Mouse (Mus musculus) myocyte (in vitro differentiated cells): ENCODE data around the gene Pard3.

Source experiments
- CEBPB ChIP-seq: IDR thresholded peaks from 2 replicates; pipeline ENCODE4 v1.6.1; 2011; ENCODE audit warnings: mild to moderate bottlenecking, moderate library complexity; ENCODE audit not compliant: poor library complexity, insufficient read depth, severe bottlenecking
- E2F4 ChIP-seq: IDR thresholded peaks from one replicate; pipeline ENCODE4 v1.6.1; 2011; ENCODE audit warnings: mild to moderate bottlenecking, control low read depth, moderate library complexity; ENCODE audit not compliant: insufficient read depth
- MAX ChIP-seq: IDR thresholded peaks from one replicate; pipeline ENCODE4 v1.6.1; 2011; ENCODE audit warnings: low read depth, mild to moderate bottlenecking, control low read depth
- MYOD1 ChIP-seq, 3 experiments: IDR thresholded peaks; one replicate each; pipeline ENCODE4 v1.6.1; 2011; ENCODE audit warnings: control low read depth in 2 of 3, low read depth in 2 of 3, mild to moderate bottlenecking in 2 of 3, moderate library complexity in 1 of 3; ENCODE audit not compliant: insufficient read length in 2 of 3, control insufficient read depth in 1 of 3
- POLR2A ChIP-seq: IDR thresholded peaks from one replicate; pipeline ENCODE4 v1.6.1; 2011; ENCODE audit warnings: low read depth, mild to moderate bottlenecking, control low read depth, moderate library complexity; ENCODE audit not compliant: insufficient read length
- REST ChIP-seq: IDR thresholded peaks from one replicate; pipeline ENCODE4 v1.6.1; 2011; ENCODE audit warnings: mild to moderate bottlenecking, control low read depth, moderate library complexity; ENCODE audit not compliant: insufficient read depth, insufficient read length
- TCF12 ChIP-seq: IDR thresholded peaks from one replicate; pipeline ENCODE4 v1.6.1; 2011; ENCODE audit warnings: mild to moderate bottlenecking, control low read depth; ENCODE audit not compliant: poor library complexity, insufficient read depth, severe bottlenecking
- TCF3 ChIP-seq: IDR thresholded peaks from one replicate; pipeline ENCODE4 v1.6.1; 2011; ENCODE audit warnings: low read depth, control low read depth; ENCODE audit not compliant: insufficient read length
- USF1 ChIP-seq: IDR thresholded peaks from one replicate; pipeline ENCODE4 v1.6.1; 2011; ENCODE audit warnings: low read depth, mild to moderate bottlenecking, control low read depth, moderate library complexity

DNA sequence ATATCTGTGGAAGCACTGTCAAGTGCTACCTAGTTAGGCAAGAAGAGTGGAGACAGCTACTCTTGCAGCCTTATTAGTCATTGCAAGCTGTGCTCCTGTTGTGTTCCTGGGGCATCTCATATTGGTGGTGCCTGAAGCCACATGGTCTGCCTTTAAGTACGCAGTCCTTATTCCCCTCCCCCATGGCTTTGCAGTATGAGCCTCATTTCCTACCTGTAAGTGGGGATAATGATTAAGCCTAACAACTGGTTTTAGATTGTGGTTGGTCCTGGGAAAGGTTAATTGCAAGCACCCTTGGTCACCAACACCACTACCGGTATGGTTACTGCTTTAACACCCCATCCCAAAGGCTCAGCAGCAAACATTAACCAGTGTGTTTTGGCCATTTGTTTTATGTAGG is 104.8 kb downstream of the Pard3 start:
- TF ChIP-seq POLR2A = no peak
- TF ChIP-seq TCF3 = no peak
- no peak for TF ChIP-seq TCF12
- TF ChIP-seq MYOD1 (IDR thresholded peaks at IDR 0.05; ENCODE audit: control insufficient read depth in 1 of 3, insufficient read length in 2 of 3, low read depth in 2 of 3) = no peak
- TF ChIP-seq E2F4 = no peak
- no peak for TF ChIP-seq REST
- TF ChIP-seq CEBPB = no peak
- no peak for TF ChIP-seq MAX
- no peak for TF ChIP-seq USF1
